Mouse (Mus musculus): ENCODE data around the gene Eme1.

Eme1 gene

DNA sequence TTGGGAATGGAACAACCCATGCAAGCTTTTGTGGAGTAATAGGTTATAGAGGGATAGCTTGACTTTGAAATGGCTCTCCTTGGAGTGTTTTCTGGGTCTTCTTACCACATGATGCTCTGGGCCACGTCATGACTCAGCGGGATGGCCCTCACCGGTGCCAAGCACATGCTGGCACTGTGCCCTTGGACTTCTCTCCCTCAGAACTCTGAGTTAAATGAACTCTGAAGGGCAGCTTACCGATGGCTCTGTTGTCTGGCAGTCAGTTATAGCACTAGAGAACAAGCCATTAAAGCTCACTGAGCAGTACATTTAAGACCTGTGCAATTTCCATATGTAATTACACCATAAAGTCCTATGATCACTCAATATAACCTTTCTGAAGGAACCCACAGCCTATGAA, 56.4 kb downstream of the Eme1 start:
- no peak for DNase-seq (ENCODE audit: low read depth)

DNA sequence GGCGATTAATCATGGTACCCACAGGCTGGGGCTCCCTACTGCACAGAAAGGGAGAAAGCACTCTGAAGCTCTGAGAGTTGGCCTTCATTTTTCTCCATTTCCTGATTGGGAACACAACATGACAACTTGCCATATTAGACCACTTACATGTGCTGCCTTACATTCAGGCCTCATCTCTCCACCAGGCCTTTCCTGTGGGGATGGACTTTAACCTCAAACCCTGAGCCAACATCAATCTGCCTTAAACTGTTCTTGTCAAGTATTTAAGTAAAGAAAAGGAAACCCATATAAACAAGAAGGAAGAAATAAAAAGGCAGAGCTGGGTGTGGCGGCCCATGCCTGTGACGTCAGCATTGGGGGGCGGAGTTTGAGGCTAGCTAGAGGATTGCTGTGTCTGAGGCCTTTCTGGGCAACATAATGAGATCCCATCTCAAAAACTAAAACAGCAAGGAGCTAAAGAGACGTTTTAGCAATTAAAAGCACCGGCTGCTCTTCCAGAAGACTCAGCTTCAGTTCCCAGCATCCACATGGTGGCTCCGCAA, 57.4 kb downstream of the Eme1 start:
- DNase-seq (ENCODE audit: low read depth) = peak; percentile 76

Measured in naive thymus-derived CD4-positive, alpha-beta T cell, adult 2 months (primary cell).